Mouse (Mus musculus) layer of hippocampus, adult 8-10 months (tissue): ENCODE measurements at regions not wholly inside any gene's neighbourhood (a gene's known extent, or its start where the extent isn't known, plus 50 kb on each side); places are given as distances from the start of the nearest gene placed in this dataset.
"Not testable (repeated sequence)": the region's sequence is repeated elsewhere in the genome, so short reads cannot be mapped to it uniquely, and the experiment has no call there.

ENCODE experiments used
- DNase-seq, 2 experiments: peaks; one replicate each; pipeline ENCODE4 v3.0.0; 2022; ENCODE audit warnings: low spot score in 2 of 2

DNA sequence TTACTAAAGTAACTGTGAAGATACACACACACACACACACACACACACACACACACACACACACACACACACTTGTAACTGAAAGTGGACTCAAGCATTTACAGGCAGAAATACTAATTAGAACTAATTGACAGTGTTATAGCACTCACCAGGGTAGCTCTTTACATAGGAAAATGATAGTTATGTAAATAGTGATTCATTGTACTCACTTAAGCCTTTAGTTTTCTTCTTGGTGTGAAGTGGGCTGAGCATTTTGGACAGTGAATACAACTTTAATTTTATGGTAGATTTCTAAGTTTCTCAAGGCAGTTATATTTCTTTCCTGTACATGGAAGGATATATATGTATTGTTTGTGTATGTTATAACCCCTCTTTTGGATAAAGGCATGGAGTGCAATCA, 704.5 kb upstream of the Nr2f1 start:
- DNase-seq, result no peak

DNA sequence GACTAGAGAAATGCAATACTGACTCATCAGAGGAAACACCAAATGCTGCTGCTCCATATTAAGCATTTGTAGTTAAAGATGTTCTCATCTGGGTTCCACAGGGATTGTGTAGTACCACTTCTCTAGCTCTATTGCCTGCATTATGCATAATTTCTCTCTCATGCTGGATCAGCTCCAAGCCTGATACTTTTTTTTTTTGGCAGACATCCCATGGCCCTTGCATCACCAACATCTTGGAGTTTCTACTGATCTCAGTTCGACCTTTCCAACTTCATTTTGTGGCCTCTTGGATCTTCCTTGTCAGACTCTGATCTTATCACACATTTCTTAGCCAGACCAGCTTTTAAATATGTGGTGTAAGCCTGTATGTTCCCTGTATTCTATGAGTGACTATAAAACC, 701.1 kb upstream of the Nr2f1 start:
- no peak for DNase-seq

DNA sequence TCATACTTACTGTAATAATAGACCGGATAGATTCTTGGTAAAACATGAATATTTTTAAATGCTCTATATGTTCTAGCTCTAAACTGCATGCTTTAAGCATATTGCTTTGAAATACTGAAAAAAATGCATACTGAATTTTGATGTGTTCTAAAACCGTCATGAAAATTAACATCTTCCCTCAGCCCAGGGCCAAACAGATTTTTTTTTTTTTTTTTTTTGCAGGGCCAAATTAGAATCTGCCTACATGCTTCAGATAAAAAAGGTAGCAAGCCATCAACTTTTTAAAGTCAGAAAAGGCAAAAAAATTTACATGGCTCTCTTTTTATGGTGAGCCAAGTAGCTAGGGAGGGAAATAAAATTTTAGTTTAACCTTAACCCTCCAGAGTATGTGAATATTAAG, 692.7 kb upstream of the Nr2f1 start:
- no peak for DNase-seq

- no peak for DNase-seq
Observed at GRCm38 (mm10) chr13:78883062-78883461, 683.5 kb upstream of the Nr2f1 start.

- DNase-seq, result no peak
Observed at GRCm38 (mm10) chr13:78872582-78872981, 673.0 kb upstream of the Nr2f1 start.

DNA sequence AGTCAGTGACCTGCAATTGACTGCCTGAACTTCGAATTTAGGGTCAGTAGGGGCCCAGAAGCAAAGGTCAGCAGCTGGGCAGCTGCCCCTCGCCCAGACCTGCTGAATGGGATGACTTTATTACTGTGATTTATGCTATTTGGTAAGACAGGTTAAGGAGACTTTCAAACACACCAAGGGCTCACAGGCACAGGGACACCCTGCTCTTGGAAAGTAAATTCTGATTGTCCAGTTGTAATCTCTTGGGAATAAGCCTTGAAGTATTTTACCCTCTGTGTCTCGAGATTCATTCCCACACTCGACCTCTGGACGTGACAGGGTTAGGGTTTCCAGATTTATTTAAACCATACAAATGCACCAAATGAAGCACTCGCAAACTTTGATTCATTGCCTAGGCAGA, 672.4 kb upstream of the Nr2f1 start:
- no peak for DNase-seq

DNA sequence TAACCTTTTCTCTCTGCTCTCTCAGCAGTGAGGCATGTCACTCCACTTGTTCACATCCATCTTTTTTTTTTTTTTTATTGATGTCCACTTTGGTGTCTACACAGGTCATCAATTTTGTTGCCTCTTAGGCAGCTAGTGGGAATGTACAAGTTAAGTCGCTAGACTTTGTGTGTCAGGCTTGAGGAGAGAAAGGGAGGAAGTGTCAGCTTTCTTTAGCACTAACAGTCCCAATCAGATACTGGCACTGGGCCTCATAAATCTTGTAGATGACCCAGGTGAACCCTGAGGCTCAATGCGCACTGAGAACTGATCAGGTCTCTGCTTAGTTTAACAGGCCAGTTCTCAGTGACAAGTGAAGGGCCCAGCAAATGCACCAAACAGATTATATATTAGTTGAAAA, 671.7 kb upstream of the Nr2f1 start:
- DNase-seq, result no peak

DNA sequence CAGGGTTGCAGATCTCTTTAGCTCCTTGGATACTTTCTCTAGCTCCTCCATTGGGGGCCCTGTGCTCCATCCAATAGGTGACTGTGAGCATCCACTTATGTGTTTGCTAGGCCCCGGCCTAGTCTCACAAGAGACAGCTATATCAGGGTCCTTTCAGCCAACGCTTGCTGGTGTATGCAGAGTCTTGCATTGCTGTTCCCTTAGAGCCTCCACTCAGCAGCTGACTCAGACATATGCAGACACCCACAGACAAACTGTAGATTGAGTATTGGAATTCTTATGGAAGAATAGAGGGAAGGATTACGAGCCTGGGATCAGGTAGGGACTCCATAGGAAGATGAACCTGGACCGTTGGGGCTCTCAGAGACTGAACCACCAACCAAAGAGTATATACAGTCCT, 624.8 kb upstream of the Nr2f1 start:
- not testable (repeated sequence) for DNase-seq

DNA sequence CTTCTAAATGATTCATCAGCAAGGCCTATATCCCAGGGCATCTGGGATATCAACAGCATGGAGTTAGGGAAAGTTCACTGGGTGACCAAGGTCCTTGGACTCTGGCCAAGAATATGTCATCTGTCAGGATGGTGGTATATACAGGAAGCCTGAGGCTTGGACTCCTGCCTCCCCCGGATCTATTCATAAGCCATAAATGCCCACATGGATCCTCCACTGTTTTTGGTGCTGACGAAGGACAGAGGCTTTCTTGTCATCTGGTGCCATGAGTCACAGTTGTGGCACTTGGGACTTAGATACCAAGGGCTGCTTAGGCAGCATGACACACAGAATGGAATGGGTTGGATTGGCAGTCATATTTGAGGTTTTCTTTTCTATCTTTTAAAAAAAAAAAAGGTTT, 610.1 kb upstream of the Nr2f1 start:
- DNase-seq, result no peak

GRCm38 (mm10) chr13:78802838-78803124, 603.2 kb upstream of the Nr2f1 start:
- DNase-seq, result no peak

DNA sequence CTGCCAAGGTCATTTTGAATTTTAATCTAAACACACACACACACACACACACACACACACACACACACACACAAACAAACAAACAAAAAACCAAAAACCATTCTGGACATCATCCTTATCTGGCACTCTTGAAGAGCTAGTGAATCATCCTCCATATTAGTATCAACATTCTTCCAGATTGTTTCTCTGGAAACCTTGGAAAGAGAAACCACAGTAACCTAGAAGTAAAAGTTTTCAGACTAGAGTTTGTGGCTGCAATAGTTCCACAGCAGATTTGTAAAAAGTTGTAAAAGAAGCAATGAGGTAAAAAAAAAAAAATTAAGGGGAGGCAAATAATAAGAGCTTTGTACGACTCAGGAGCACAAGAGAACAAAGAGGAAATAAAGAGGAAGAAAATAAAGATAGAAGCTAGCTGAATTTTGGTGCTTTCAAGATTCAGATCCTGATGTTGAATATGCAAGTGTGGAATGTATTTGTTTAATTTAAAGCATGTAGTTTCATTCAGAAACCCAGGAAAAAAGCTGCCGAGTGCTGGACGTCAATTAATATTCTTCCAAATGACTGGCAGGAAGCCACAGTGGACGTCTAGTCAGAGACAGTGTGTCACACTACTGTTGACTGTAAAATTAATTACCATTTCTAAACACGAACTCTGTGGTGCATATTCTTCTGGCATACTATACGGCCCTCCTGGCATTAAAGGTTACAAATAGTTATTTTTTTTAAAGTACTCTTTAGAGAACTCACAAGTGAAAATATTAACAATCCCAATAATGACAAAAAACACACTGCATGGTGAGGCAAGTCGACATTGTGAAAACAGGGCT, 602.7 kb upstream of the Nr2f1 start:
- DNase-seq, result no peak

GRCm38 (mm10) chr13:78799641-78800040, 600.1 kb upstream of the Nr2f1 start:
- no peak for DNase-seq

- DNase-seq, result no peak
Observed at GRCm38 (mm10) chr13:78795228-78795627, 595.7 kb upstream of the Nr2f1 start.

DNA sequence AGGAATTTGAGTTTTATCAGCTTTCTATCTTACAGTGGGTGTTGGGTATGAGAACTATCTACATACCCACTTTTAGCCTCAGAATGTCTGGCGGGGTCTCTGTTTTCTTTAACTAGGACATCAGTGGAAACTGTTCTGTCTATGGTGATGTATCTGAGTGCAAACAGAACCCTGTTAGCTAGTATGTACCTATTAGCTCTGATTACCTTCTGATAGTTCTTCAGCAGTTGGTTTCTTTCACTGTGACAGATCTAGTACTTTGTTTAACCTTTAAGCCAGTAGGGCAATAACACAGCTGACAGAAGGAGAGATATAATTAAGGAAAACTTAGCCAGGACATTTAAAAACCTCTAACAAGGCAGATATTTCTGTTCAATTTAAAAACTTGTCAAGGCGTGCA, 584.7 kb upstream of the Nr2f1 start:
- no peak for DNase-seq

DNA sequence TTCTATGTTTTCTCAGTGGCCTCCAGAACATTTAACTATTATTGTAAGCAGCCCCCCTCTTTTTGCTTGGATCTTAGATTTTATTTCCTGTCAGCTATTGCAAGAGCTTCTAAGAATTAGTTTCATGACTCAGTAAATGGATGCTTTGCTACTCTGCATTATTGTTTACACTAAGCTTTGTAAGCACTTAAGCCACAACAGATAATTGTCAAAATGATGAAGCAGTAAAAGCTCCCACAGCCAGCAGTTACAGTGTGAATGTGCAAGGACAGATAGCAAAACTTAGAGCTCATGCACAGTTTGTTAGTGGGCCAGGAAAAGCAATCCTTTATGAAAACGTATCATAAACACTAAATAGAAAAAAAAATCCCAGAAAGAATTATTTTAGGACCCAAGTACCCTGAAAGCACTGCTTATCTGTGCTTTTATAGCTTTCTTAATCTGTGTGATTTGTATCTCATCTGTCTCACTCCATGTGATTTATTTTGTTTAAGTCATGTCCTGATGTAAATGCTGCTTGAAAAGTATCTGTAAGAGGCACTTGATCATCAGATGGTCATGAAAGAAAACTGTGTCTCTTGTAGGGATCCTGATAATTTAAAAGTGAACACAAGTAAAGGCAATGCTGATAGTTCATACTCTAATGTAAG, 584.2 kb upstream of the Nr2f1 start:
- no peak for DNase-seq
